8 mouse cellular contexts compared by ENCODE assay signal in genomic region chr17:25400443-25400842, GRCm38 (mm10). TPM values are rescaled to one million over a fixed set of nuclear protein-coding genes. Genes with fewer than 3 reads are reported as not detected.
DNase-seq lines count a peak whose midpoint lies in the region; ATAC-seq lines count a peak whose summit lies in the region.

No protein-coding gene starts in this region.

- ATAC-seq in frontal cortex, adult (ENCODE audit: low TSS enrichment): no peak

- peak; percentile 60 to 68 for DNase-seq in heart, postnatal 14 days
- DNase-seq in heart, adult 11 months: no peak
- DNase-seq in 3T3-L1 (ENCODE audit: low read depth, low spot score) (peak; percentile 39), MN1 (ENCODE audit: low spot score) (no peak)
- DNase-seq in c-Kit-positive CD71-negative TER-119-negative erythroid progenitor cells, embryonic 14.5 days (ENCODE audit: low read depth): peak; percentile 26
- peak; percentile 48 for DNase-seq in lung, postnatal 10 days
- no peak for DNase-seq in spleen, postnatal 36 days (ENCODE audit: low spot score in 2 of 2)

- intact Hi-C loops in heart, postnatal 14 days (cut with DNase I): no loop called here

RNA-seq across cellular contexts. Expression of gene Tpsg1, which starts 31.4 kb away (rescaled TPM):
- not detected for total RNA-seq in heart, postnatal 14 days (2021)

RNA-seq across cellular contexts. Expression of gene Cacna1h, which starts 33.1 kb away (rescaled TPM):
- total RNA-seq in heart, postnatal 14 days (2021): 1 to 10 TPM; 4.9 to 8.1 TPM

RNA-seq across cellular contexts. Expression of gene Tpsb2, which starts 34.3 kb away (rescaled TPM):
- 1 to 10 TPM; 5.2 to 5.7 TPM for total RNA-seq in heart, postnatal 14 days (2021)

RNA-seq across cellular contexts. Expression of gene Tekt4, which starts 54.0 kb away (rescaled TPM):
- total RNA-seq in heart, postnatal 14 days (2021): under 1 TPM in 1 of 2 experiments, not detected in 1; 0.50 TPM

RNA-seq across cellular contexts. Expression of gene Tpsab1, which starts 55.1 kb away (rescaled TPM):
- total RNA-seq in heart, postnatal 14 days (2021): 1 to 10 TPM; 2.3 to 2.6 TPM

Comparison
In these comparisons a context has a peak if more than half of its experiments do, and no peak if none do; other contexts are left out.
1. DNase-seq: peak in heart, postnatal 14 days (2 of 2), 3T3-L1 (single experiment), c-Kit-positive CD71-negative TER-119-negative erythroid progenitor cells, embryonic 14.5 days (single experiment) and lung, postnatal 10 days (single experiment); none in heart, adult 11 months (single experiment), MN1 (single experiment) and spleen, postnatal 36 days (0 of 2).